ENCODE assay signal across 8 mouse cellular contexts in genomic region chr12:100952193-100952931, GRCm38 (mm10). TPM values are rescaled to one million over a fixed set of nuclear protein-coding genes. Genes with fewer than 3 reads are reported as not detected.
DNase-seq lines count a peak whose midpoint lies in the region; ATAC-seq and TF ChIP-seq lines count a peak whose summit lies in the region.

No protein-coding gene starts in this region.

- no peak overlapping the region for H3K27ac ChIP-seq in MEL (ENCODE audit: control insufficient read depth, low read depth, low read length)
- no peak overlapping the region for H3K27ac ChIP-seq in forebrain, postnatal 0 days (ENCODE audit: low read depth, low read length)
- peak overlapping the region; percentile 51; the same call in 1 of the 2 replicates for H3K27ac ChIP-seq in layer of hippocampus, adult 2 months
- H3K27ac ChIP-seq in lung, embryonic 14.5 days (ENCODE audit: low read depth), result no peak overlapping the region; the same call in 1 of the 2 replicates

- H3K79me2 ChIP-seq in MEL (ENCODE audit: control insufficient read depth, insufficient read depth, low read length, poor library complexity), result no peaks in the 10 kb centered on the region

- no peak overlapping the region for H3K4me3 ChIP-seq in MEL (ENCODE audit: control insufficient read depth in 1 of 2, insufficient read depth in 1 of 2, low read depth in 2 of 2, low read length in 2 of 2)
- H3K4me3 ChIP-seq in forebrain, postnatal 0 days (ENCODE audit: low read depth, low read length), result no peak overlapping the region
- no peak overlapping the region for H3K4me3 ChIP-seq in layer of hippocampus, adult 2 months
- no peak overlapping the region for H3K4me3 ChIP-seq in lung, embryonic 14.5 days (ENCODE audit: low read depth, low read length)

- H3K9ac ChIP-seq in MEL (ENCODE audit: control insufficient read depth, low read depth, low read length, poor library complexity, severe bottlenecking), result 0 out of 2 replicates have a peak overlapping the region, but pooled peaks have one; percentile 18
- no peak overlapping the region for H3K9ac ChIP-seq in forebrain, postnatal 0 days
- no peak overlapping the region for H3K9ac ChIP-seq in lung, embryonic 14.5 days

- TF ChIP-seq RAD21 in MEL (IDR thresholded peaks at IDR 0.05; ENCODE audit: low read depth, low read length), result peak; percentile 73

- H3K36me3 ChIP-seq in MEL (ENCODE audit: control insufficient read depth in 1 of 2, insufficient read depth in 2 of 2, low read length in 2 of 2), result peaks cover 0 to 20% of the 10 kb centered on the region in 2 experiments; a peak in 2 of 4 replicates
- peaks cover 24% of the 10 kb centered on the region for H3K36me3 ChIP-seq in forebrain, postnatal 0 days (ENCODE audit: insufficient read depth)
- 0 out of 2 replicates have a peak, but pooled peaks cover 3% of the 10 kb centered on the region for H3K36me3 ChIP-seq in lung, embryonic 14.5 days (ENCODE audit: insufficient read depth)

- no peaks in the 10 kb centered on the region for H3K9me3 ChIP-seq in MEL (replicated peaks; ENCODE audit: insufficient read depth, low read length)
- H3K9me3 ChIP-seq in forebrain, postnatal 0 days (ENCODE audit: low read length), result no peaks in the 10 kb centered on the region
- H3K9me3 ChIP-seq in lung, embryonic 14.5 days (ENCODE audit: low read depth, low read length), result no peaks in the 10 kb centered on the region

- peak; percentile 80 for DNase-seq in MEL (ENCODE audit: low read depth, low spot score)
- peak; percentile 76 for DNase-seq in c-Kit-positive CD71-positive TER-119-positive erythroid progenitor cells, embryonic 14.5 days (ENCODE audit: low spot score)
- peak; percentile 89 for DNase-seq in forebrain, postnatal 0 days
- DNase-seq in heart, postnatal 4 days, result peak; percentile 88
- peak; percentile 75 to 85 for DNase-seq in layer of hippocampus, adult 2 months (ENCODE audit: low spot score in 2 of 2)
- peak; percentile 90 for DNase-seq in lung, embryonic 14.5 days
- DNase-seq in ovary, postnatal 14 days (ENCODE audit: low spot score), result peak; percentile 64
- peak; percentile 74 to 75 for DNase-seq in thymus, postnatal 36 days

- 35% methylated on average over 9 of the region's 9 CpGs for WGBS in forebrain, postnatal 0 days
- 24% methylated on average over 9 of the region's 9 CpGs for WGBS in lung, embryonic 14.5 days

- peak; percentile 60 to 90 (median 85) for TF ChIP-seq CTCF in MEL (IDR thresholded peaks at IDR 0.05 in 2 of 3, conservative IDR thresholded peaks at IDR 0.05 in 1 of 3; ENCODE audit: control insufficient read depth in 1 of 3, insufficient read depth in 1 of 3, low read depth in 2 of 3, low read length in 3 of 3, poor library complexity in 1 of 3, severe bottlenecking in 1 of 3)
- TF ChIP-seq CTCF in forebrain, postnatal 0 days (IDR thresholded peaks at IDR 0.05; ENCODE audit: low read depth), result peak; percentile 80
- peak; percentile 80 for TF ChIP-seq CTCF in layer of hippocampus, adult 2 months (conservative IDR thresholded peaks at IDR 0.05)
- TF ChIP-seq CTCF in lung, embryonic 14.5 days (IDR thresholded peaks at IDR 0.05; ENCODE audit: low read depth), result peak; percentile 81

- 0 out of 2 replicates have a peak overlapping the region, but pooled peaks have one; percentile 13 for H3K4me2 ChIP-seq in forebrain, postnatal 0 days (ENCODE audit: low read depth)
- no peak overlapping the region for H3K4me2 ChIP-seq in lung, embryonic 14.5 days

- no peak for TF ChIP-seq POLR2A in MEL (IDR thresholded peaks at IDR 0.05; ENCODE audit: control insufficient read depth in 1 of 2, insufficient read depth in 1 of 2, low read depth in 1 of 2, low read length in 2 of 2, poor library complexity in 1 of 2)

- no peaks in the 10 kb centered on the region for H3K27me3 ChIP-seq in MEL (ENCODE audit: control insufficient read depth in 1 of 2, insufficient read depth in 2 of 2, low read length in 2 of 2)
- H3K27me3 ChIP-seq in forebrain, postnatal 0 days (ENCODE audit: insufficient read depth, low read length), result no peaks in the 10 kb centered on the region
- H3K27me3 ChIP-seq in lung, embryonic 14.5 days (ENCODE audit: insufficient read depth, low read length), result no peaks in the 10 kb centered on the region

- H3K4me1 ChIP-seq in MEL (ENCODE audit: control insufficient read depth in 1 of 2, insufficient read depth in 2 of 2, low read length in 2 of 2), result peaks cover 19 to 30% of the 10 kb centered on the region in 2 experiments
- no peaks in the 10 kb centered on the region for H3K4me1 ChIP-seq in forebrain, postnatal 0 days (ENCODE audit: insufficient read depth)
- 0 out of 2 replicates have a peak, but pooled peaks cover 3% of the 10 kb centered on the region for H3K4me1 ChIP-seq in lung, embryonic 14.5 days (ENCODE audit: insufficient read depth)

- TF ChIP-seq EP300 in MEL (IDR thresholded peaks at IDR 0.05; ENCODE audit: low read depth in 1 of 2, low read length in 2 of 2), result no peak

- ATAC-seq in forebrain, postnatal 0 days, result peak; percentile 93
- ATAC-seq in lung, embryonic 14.5 days (ENCODE audit: insufficient read depth), result peak; percentile 86

TF ChIP-seq in MEL, 35 proteins besides CTCF, POLR2A, EP300 and RAD21:
- TF ChIP-seq JUND (IDR thresholded peaks at IDR 0.05; ENCODE audit: low read depth, low read length) (no peak), MAFK (IDR thresholded peaks at IDR 0.05; ENCODE audit: borderline replicate concordance, low read depth, low read length) (no peak), ZKSCAN1 (IDR thresholded peaks at IDR 0.05; ENCODE audit: low read depth, low read length) (no peak), UBTF (IDR thresholded peaks at IDR 0.05; ENCODE audit: borderline replicate concordance, insufficient read depth, low read depth, low read length) (no peak), KAT2A (conservative IDR thresholded peaks at IDR 0.05; ENCODE audit: low read depth, low read length) (no peak), MAX (IDR thresholded peaks at IDR 0.05; ENCODE audit: low read length) (no peak), MYC (IDR thresholded peaks at IDR 0.05; ENCODE audit: low read depth, low read length) (peak; percentile 74), SMC3 (IDR thresholded peaks at IDR 0.05; ENCODE audit: low read depth, low read length) (peak; percentile 92), GATA1 (IDR thresholded peaks at IDR 0.05; ENCODE audit: low read depth, low read length) (no peak), TCF12 (IDR thresholded peaks at IDR 0.05; ENCODE audit: low read depth, low read length) (no peak), ZC3H11A (IDR thresholded peaks at IDR 0.05; ENCODE audit: low read depth, low read length) (peak; percentile 74), BHLHE40 (IDR thresholded peaks at IDR 0.05; ENCODE audit: borderline replicate concordance, low read depth, low read length) (no peak), TAL1 (IDR thresholded peaks at IDR 0.05; ENCODE audit: low read length) (no peak), ZMIZ1 (IDR thresholded peaks at IDR 0.05; ENCODE audit: low read depth, low read length) (no peak), ETS1 (IDR thresholded peaks at IDR 0.05; ENCODE audit: low read depth, low read length) (no peak), CHD1 (IDR thresholded peaks at IDR 0.05; ENCODE audit: low read depth, low read length) (no peak), SIN3A (IDR thresholded peaks at IDR 0.05; ENCODE audit: low read length) (peak; percentile 52), MEF2A (IDR thresholded peaks at IDR 0.05; ENCODE audit: extremely low read depth, insufficient replicate concordance, low read depth, low read length, poor library complexity, severe bottlenecking) (no peak), GABPA (IDR thresholded peaks at IDR 0.05; ENCODE audit: low read depth, low read length) (no peak), MXI1 (IDR thresholded peaks at IDR 0.05; ENCODE audit: low read depth, low read length) (peak; percentile 53; the same call in 1 of the 2 replicates), TBP (IDR thresholded peaks at IDR 0.05; ENCODE audit: low read depth, low read length) (no peak), MYB (IDR thresholded peaks at IDR 0.05; ENCODE audit: low read depth, low read length) (no peak), USF1 (IDR thresholded peaks at IDR 0.05; ENCODE audit: low read depth, low read length) (no peak), ELF1 (IDR thresholded peaks at IDR 0.05; ENCODE audit: low read depth, low read length) (peak; percentile 15; the same call in 1 of the 2 replicates), E2F4 (IDR thresholded peaks at IDR 0.05; ENCODE audit: borderline replicate concordance, low read depth, low read length) (no peak), HCFC1 (IDR thresholded peaks at IDR 0.05; ENCODE audit: low read depth, low read length) (no peak), RCOR1 (IDR thresholded peaks at IDR 0.05; ENCODE audit: low read depth, low read length) (no peak), ZNF384 (IDR thresholded peaks at IDR 0.05; ENCODE audit: low read depth, low read length) (no peak), NRF1 (IDR thresholded peaks at IDR 0.05; ENCODE audit: insufficient read depth, low read depth, low read length, poor library complexity, severe bottlenecking) (no peak), POLR2AphosphoS2 (IDR thresholded peaks at IDR 0.05; ENCODE audit: low read length) (no peak), POLR2AphosphoS5 (IDR thresholded peaks at IDR 0.05; ENCODE audit: borderline replicate concordance, low read depth, low read length) (no peak), MAZ (IDR thresholded peaks at IDR 0.05; ENCODE audit: low read depth, low read length) (0 out of 2 replicates have a peak, but pooled peaks have one; percentile 21), USF2 (IDR thresholded peaks at IDR 0.05; ENCODE audit: borderline replicate concordance in 1 of 2, insufficient read depth in 1 of 2, low read depth in 1 of 2, low read length in 2 of 2) (no peak), CHD2 (IDR thresholded peaks at IDR 0.05; ENCODE audit: low read length) (no peak), NELFE (IDR thresholded peaks at IDR 0.05; ENCODE audit: low read depth, low read length) (0 out of 2 replicates have a peak, but pooled peaks have one; percentile 24)

RNA-seq across cellular contexts. Expression of gene Gpr68, which starts 44.4 kb away (rescaled TPM):
- total RNA-seq in MEL (2012; rRNA removed), result 0.04 TPM in 1 of 2 replicates, not detected in the other
- polyA plus RNA-seq in MEL (2012; ENCODE audit: insufficient read depth in 1 of 2, insufficient read length in 2 of 2, low read depth in 1 of 2, low replicate concordance in 2 of 2, missing spikeins in 1 of 2), result not detected
- 4.9 and 7.0 TPM in 2 replicates for total RNA-seq in forebrain, postnatal 0 days (2014; rRNA removed)
- polyA plus RNA-seq in forebrain, postnatal 0 days (2015; fragmentation: Nextera tagmentation; extraction: Ambion mirVana), result 1.8 and 3.7 TPM in 2 replicates
- total RNA-seq in heart, postnatal 4 days (2021), result 1 to 10 TPM; 2.4 to 2.8 TPM
- total RNA-seq in layer of hippocampus, adult 2 months (2021), result 10 to 100 TPM; 20.1 to 22.2 TPM
- 0.20 and 0.32 TPM in 2 replicates for polyA plus RNA-seq in lung, embryonic 14.5 days (2014; fragmentation: Nextera tagmentation; extraction: Ambion mirVana)
